Mouse (Mus musculus) megakaryocyte, embryonic 14.5 days (primary cell): ENCODE data around the gene Zbtb11.

ENCODE experiments used
- FLI1 ChIP-seq: IDR thresholded peaks from 2 replicates; pipeline ENCODE4 v1.6.1; 2012; ENCODE audit warnings: low read length, inconsistent platforms, mixed read lengths
- GATA1 ChIP-seq: IDR thresholded peaks from 3 replicates; pipeline ENCODE4 v1.6.1; 2012; ENCODE audit warnings: mixed read lengths, low read length, inconsistent platforms, borderline replicate concordance

DNA sequence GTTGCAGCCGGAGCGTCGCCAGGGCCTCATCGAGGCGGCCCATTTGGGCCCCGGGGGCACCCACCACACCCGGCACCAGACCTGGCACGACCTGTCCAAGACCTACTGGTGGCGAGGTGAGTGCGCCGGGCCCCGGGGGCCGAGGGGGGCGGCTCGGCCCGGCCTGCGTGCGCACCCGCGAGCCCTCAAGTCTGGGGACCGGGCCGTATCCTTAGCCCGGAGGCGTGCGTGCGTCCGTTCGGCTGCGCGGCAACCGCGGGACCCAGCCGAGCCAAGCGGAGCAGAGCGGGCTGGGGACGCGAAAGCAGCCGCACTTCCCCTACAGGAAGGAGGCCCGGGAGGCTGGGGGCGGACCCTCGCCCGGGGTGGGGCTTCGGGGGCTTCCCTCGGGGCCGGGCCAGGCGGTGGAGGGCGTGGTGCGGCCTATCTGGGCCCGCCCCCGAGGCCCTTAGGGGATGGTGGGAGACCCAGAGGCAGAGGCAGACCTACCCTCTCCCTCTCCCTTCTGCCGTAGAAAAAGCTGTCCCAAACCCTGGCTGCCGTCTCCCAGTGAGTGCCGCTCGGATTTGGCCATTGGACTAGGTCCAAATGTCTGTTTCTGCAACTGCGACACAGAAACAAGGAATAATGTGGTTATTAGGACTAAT, 696 bp downstream of the Zbtb11 start:
- TF ChIP-seq GATA1 (no peak), FLI1 (no peak)
